21 mouse cellular contexts compared by ENCODE assay signal in genomic region chr9:60351153-60351552, GRCm38 (mm10).
A peak's percentile ranks its signal among the peaks of the same experiment; 100 is the strongest.
DNase-seq lines count a peak whose midpoint lies in the region; ATAC-seq lines count a peak whose summit lies in the region.
"Had no signal": no experiment of that assay in that cellular context is flagged by ENCODE, and none has a peak within 500 bp of the region (broad histone marks: within the 10 kb centered on the region; RNA-seq: fewer than 3 reads in every experiment).

No protein-coding gene starts in this region.

- 68% methylated on average over 6 of the region's 6 CpGs for WGBS in intestine, embryonic 16.5 days
- 20% methylated on average over 6 of the region's 6 CpGs for WGBS in limb, embryonic 12.5 days

- no peak overlapping the region for H3K4me3 ChIP-seq in intestine, embryonic 16.5 days (ENCODE audit: low read length)
- H3K4me3 ChIP-seq in limb, embryonic 12.5 days (replicated peaks) = no peak overlapping the region
- H3K4me3 ChIP-seq: forebrain, embryonic 10.5 days; forebrain, embryonic 13.5 days; gastrocnemius, adult 2 months; hindbrain, embryonic 12.5 days; hindbrain, embryonic 15.5 days had no signal

- H3K27ac ChIP-seq in intestine, embryonic 16.5 days (ENCODE audit: low read length) = peak overlapping the region; percentile 38; the same call in 1 of the 2 replicates
- H3K27ac ChIP-seq in limb, embryonic 12.5 days = no peak overlapping the region
- H3K27ac ChIP-seq: forebrain, embryonic 10.5 days; forebrain, embryonic 13.5 days; gastrocnemius, adult 2 months; hindbrain, embryonic 12.5 days; hindbrain, embryonic 15.5 days had no signal

- ATAC-seq in intestine, embryonic 16.5 days = peak; percentile 76
- ATAC-seq in limb, embryonic 12.5 days (ENCODE audit: insufficient number of reproducible peaks, insufficient read depth, low FRiP score, low TSS enrichment, low read depth) = peak; percentile 80; the same call in 1 of the 2 replicates
- no peak for ATAC-seq in inflammation-experienced regulatory T-cells, adult 6 months
- ATAC-seq: CD4-positive, CD25-positive, alpha-beta regulatory T cell, adult 4 months; forebrain, embryonic 13.5 days; forebrain, embryonic 16.5 days had no signal

- H3K9me3 ChIP-seq in intestine, embryonic 16.5 days (ENCODE audit: control insufficient read depth, low read length) = no peaks in the 10 kb centered on the region
- H3K9me3 ChIP-seq in limb, embryonic 12.5 days = no peaks in the 10 kb centered on the region
- H3K9me3 ChIP-seq: forebrain, embryonic 10.5 days; forebrain, embryonic 13.5 days; hindbrain, embryonic 12.5 days; hindbrain, embryonic 15.5 days had no signal

- H3K36me3 ChIP-seq in intestine, embryonic 16.5 days (ENCODE audit: control insufficient read depth, insufficient read depth, low read length) = no peaks in the 10 kb centered on the region
- no peaks in the 10 kb centered on the region for H3K36me3 ChIP-seq in limb, embryonic 12.5 days
- H3K36me3 ChIP-seq: forebrain, embryonic 10.5 days; hindbrain, embryonic 12.5 days; hindbrain, embryonic 15.5 days had no signal

- peaks cover 27% of the 10 kb centered on the region for H3K4me1 ChIP-seq in intestine, embryonic 16.5 days (ENCODE audit: control insufficient read depth, insufficient read depth, low read length)
- peaks cover 50% of the 10 kb centered on the region for H3K4me1 ChIP-seq in limb, embryonic 12.5 days (replicated peaks)
- H3K4me1 ChIP-seq: forebrain, embryonic 13.5 days; hindbrain, embryonic 12.5 days; hindbrain, embryonic 15.5 days had no signal

- H3K9ac ChIP-seq in intestine, embryonic 16.5 days (ENCODE audit: low read depth, low read length) = no peak overlapping the region
- no peak overlapping the region for H3K9ac ChIP-seq in limb, embryonic 12.5 days (replicated peaks)
- H3K9ac ChIP-seq: forebrain, embryonic 13.5 days; hindbrain, embryonic 12.5 days; hindbrain, embryonic 15.5 days had no signal

- no peak overlapping the region for H3K4me2 ChIP-seq in intestine, embryonic 16.5 days (ENCODE audit: low read depth, low read length)
- H3K4me2 ChIP-seq in limb, embryonic 12.5 days = no peak overlapping the region
- H3K4me2 ChIP-seq: forebrain, embryonic 13.5 days; heart, embryonic 11.5 days; hindbrain, embryonic 12.5 days; hindbrain, embryonic 15.5 days had no signal

- no peaks in the 10 kb centered on the region for H3K27me3 ChIP-seq in intestine, embryonic 16.5 days (replicated peaks; ENCODE audit: control insufficient read depth, insufficient read depth, low read length)
- no peaks in the 10 kb centered on the region for H3K27me3 ChIP-seq in limb, embryonic 12.5 days
- H3K27me3 ChIP-seq: forebrain, embryonic 13.5 days; hindbrain, embryonic 12.5 days; hindbrain, embryonic 15.5 days had no signal

- DNase-seq in hindlimb bud, embryonic 11.5 days (ENCODE audit: extremely low spot score, low read depth, low spot score) = peak; percentile 30
- DNase-seq in natural killer cell, adult 2 months (ENCODE audit: low spot score in 2 of 2) = no peak
- no peak for DNase-seq in lung, postnatal 14 days
- DNase-seq: adrenal gland, adult 2 months; adrenal gland, postnatal 25 days; cerebellum, adult 11-12 months; cerebellum, adult 8-10 months; cerebellum, postnatal 14 days; gastrocnemius, adult 2 months; gastrocnemius, postnatal 14 days; heart, adult 11 months had no signal
